Mouse (Mus musculus): ENCODE measurements around the gene Shisa4.

Shisa4 gene

GRCm38 (mm10) chr1:135363446-135363845 is 11.6 kb downstream of the Shisa4 start:
- no peak for DNase-seq

GRCm38 (mm10) chr1:135362115-135362514 is 12.9 kb downstream of the Shisa4 start:
- DNase-seq, result no peak

- DNase-seq, result no peak
Observed at GRCm38 (mm10) chr1:135361491-135361890, 13.5 kb downstream of the Shisa4 start.

GRCm38 (mm10) chr1:135359071-135359470 is 16.0 kb downstream of the Shisa4 start:
- no peak for DNase-seq

- no peak for DNase-seq
Observed at GRCm38 (mm10) chr1:135351953-135352352, 23.1 kb downstream of the Shisa4 start.

- DNase-seq, result no peak
Observed at GRCm38 (mm10) chr1:135347498-135348169, 27.4 kb downstream of the Shisa4 start.

- DNase-seq, result no peak
Observed at GRCm38 (mm10) chr1:135346891-135347290, 28.1 kb downstream of the Shisa4 start.

- no peak for DNase-seq
Observed at GRCm38 (mm10) chr1:135344026-135344425, 31.0 kb downstream of the Shisa4 start.

GRCm38 (mm10) chr1:135341947-135342346 is 33.1 kb downstream of the Shisa4 start:
- no peak for DNase-seq

GRCm38 (mm10) chr1:135330578-135330977 is 44.5 kb downstream of the Shisa4 start:
- no peak for DNase-seq

- no peak for DNase-seq
Observed at GRCm38 (mm10) chr1:135328368-135328767, 46.7 kb downstream of the Shisa4 start.

- DNase-seq, result no peak
Observed at GRCm38 (mm10) chr1:135325934-135326333, 49.1 kb downstream of the Shisa4 start.

GRCm38 (mm10) chr1:135324571-135324970 is 50.5 kb downstream of the Shisa4 start, which contains the start of gene Lmod1:
Lmod1 (plus strand) TSS chr1:135324807.
- DNase-seq, result no peak

- DNase-seq, result no peak
Observed at GRCm38 (mm10) chr1:135323367-135323901, 51.6 kb downstream of the Shisa4 start.
